Mouse (Mus musculus) brain, embryonic 14.5 days (tissue): ENCODE measurements around the gene Hjurp.

ENCODE experiments used
- CTCF ChIP-seq: fragments of 200-500 bp; IDR thresholded peaks from 2 replicates; pipeline ENCODE4 v1.5.1; 2012; ENCODE audit warnings: inconsistent platforms, mild to moderate bottlenecking, moderate library complexity, borderline replicate concordance; ENCODE audit not compliant: insufficient read depth, insufficient read length; ENCODE audit errors: extremely low read depth
- POLR2A ChIP-seq: fragments of 200-500 bp; IDR thresholded peaks from 2 replicates; pipeline ENCODE4 v1.6.1; 2012; ENCODE audit warnings: mild to moderate bottlenecking, inconsistent platforms, borderline replicate concordance; ENCODE audit not compliant: poor library complexity, insufficient read depth, insufficient read length, severe bottlenecking; ENCODE audit errors: extremely low read depth

DNA sequence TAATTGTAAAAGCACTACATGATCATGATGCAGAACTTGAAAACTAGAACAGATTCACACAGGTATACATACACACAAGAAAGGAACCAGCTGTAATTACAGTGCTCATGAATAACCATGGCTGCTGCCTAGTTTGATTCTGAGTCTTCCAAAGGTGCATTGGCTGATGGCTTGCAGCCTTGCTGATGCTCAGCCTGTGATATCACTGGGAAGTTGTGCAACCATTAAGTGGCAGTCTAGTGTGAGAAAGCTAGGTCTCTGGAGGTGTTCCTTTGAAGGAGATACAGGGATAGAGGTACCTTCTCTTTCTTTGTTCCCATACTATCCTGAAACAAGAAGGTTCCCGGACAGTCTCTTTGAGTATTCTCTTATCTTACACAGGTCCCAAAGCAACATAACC is 58.4 kb downstream of the Hjurp start:
- no peak for TF ChIP-seq CTCF
- TF ChIP-seq POLR2A = no peak
